Mouse (Mus musculus): ENCODE measurements around the gene Cfap44. TPM values are rescaled to one million over a fixed set of nuclear protein-coding genes. Genes with fewer than 3 reads are reported as not detected.

Gene Cfap44
- polyA plus RNA-seq, 1 experiment from 2014 or later = 0.26 TPM

GRCm38 (mm10) chr16:44530191-44530590, 135.6 kb downstream of the Cfap44 start:
- WGBS = 33% methylated on average over 9 of the region's 9 CpGs
- Histone ChIP-seq H3K36me3 (peaks cover 32% of the 10 kb centered on the region), H3K4me3 (no peak overlapping the region), H3K27me3 (ENCODE audit: low read depth, poor library complexity, severe bottlenecking) (no peaks in the 10 kb centered on the region), H3K9me3 (replicated peaks) (no peaks in the 10 kb centered on the region), H3K4me1 (peaks cover 64% of the 10 kb centered on the region), H3K27ac (peak overlapping the region; percentile 74)
- no peak for DNase-seq (ENCODE audit: low spot score)

GRCm38 (mm10) chr16:44530829-44531228, 136.2 kb downstream of the Cfap44 start:
- Histone ChIP-seq H3K4me3 (peak overlapping the region; percentile 35), H3K9me3 (replicated peaks) (no peaks in the 10 kb centered on the region), H3K36me3 (peaks cover 32% of the 10 kb centered on the region), H3K4me1 (peaks cover 69% of the 10 kb centered on the region), H3K27me3 (ENCODE audit: low read depth, poor library complexity, severe bottlenecking) (no peaks in the 10 kb centered on the region), H3K27ac (peak overlapping the region; percentile 74)
- peak; percentile 81 for DNase-seq (ENCODE audit: low spot score)
- under 1% methylated on average over 7 of the region's 7 CpGs for WGBS

DNA sequence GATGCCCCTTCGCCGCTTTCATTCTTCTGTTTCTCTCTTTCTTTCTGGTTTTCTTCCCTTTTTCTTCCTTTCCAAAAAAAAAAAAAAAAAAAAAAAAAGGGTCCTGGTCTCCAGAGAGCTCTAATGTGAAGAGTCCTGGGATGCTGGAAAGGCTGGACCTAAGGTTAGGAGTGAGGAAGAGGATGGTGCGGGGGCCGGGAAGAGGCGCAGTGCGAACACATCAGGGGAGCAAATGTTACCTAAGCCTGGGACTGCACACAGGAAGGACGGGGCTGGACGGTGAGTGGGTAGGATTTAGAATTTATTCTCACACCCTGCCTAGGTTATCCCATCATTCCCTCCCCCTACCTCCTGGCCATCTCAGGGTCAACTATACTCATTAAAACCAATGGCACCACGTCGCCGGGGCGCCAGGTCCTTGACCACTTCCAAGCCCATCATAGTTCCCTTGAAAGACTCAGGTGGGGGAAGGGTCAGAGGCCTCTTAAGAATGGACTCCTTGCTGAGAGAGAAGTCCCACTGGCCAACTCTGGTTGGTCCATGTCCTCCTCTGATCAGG, 136.7 kb downstream of the Cfap44 start:
- Histone ChIP-seq H3K4me1 (peaks cover 73% of the 10 kb centered on the region), H3K4me3 (peak overlapping the region; percentile 35), H3K27me3 (ENCODE audit: low read depth, poor library complexity, severe bottlenecking) (no peaks in the 10 kb centered on the region), H3K27ac (peak overlapping the region; percentile 74), H3K36me3 (peaks cover 36% of the 10 kb centered on the region), H3K9me3 (replicated peaks) (no peaks in the 10 kb centered on the region)
- 49% methylated on average over 12 of the region's 12 CpGs for WGBS
- DNase-seq (ENCODE audit: low spot score) = no peak

Other genes with a start within 250 kb of the Cfap44 start
- 3.2 and 4.2 TPM in 2 replicates for gene Usf3, start 221.6 kb upstream of the Cfap44 start, polyA plus RNA-seq (2016; fragmentation: Nextera tagmentation; extraction: Ambion mirVana)
- not detected in 2 replicates for gene Sidt1, start 61.6 kb upstream of the Cfap44 start, polyA plus RNA-seq (2016; fragmentation: Nextera tagmentation; extraction: Ambion mirVana)
- gene Spice1, start 47.7 kb upstream of the Cfap44 start, polyA plus RNA-seq (2016; fragmentation: Nextera tagmentation; extraction: Ambion mirVana) = 27.5 and 31.2 TPM in 2 replicates
- 20.0 and 38.3 TPM in 2 replicates for gene Boc, start 164.1 kb downstream of the Cfap44 start, polyA plus RNA-seq (2016; fragmentation: Nextera tagmentation; extraction: Ambion mirVana)